Mouse (Mus musculus) hindbrain, embryonic 10.5 days (tissue): ENCODE results near the gene Spaca6. TPM values are rescaled to one million over a fixed set of nuclear protein-coding genes. Genes with fewer than 3 reads are reported as not detected.

ENCODE experiments used
- DNase-seq: peaks from one replicate; pipeline ENCODE4 v3.0.0-alpha.2; 2017; ENCODE audit warnings: low spot score
- H3K27ac ChIP-seq: fragments of 300-500 bp; sonication (generic); 2 replicates; pipeline ENCODE4 v1.5.1; 2016; ENCODE audit warnings: mild to moderate bottlenecking, moderate library complexity
- H3K27me3 ChIP-seq: fragments of 300-500 bp; sonication (generic); 2 replicates; pipeline ENCODE4 v1.6.1; 2016; ENCODE audit warnings: mild to moderate bottlenecking; ENCODE audit not compliant: poor library complexity, insufficient read depth, severe bottlenecking
- H3K36me3 ChIP-seq: fragments of 300-500 bp; sonication (generic); 2 replicates; pipeline ENCODE4 v1.6.1; 2016; ENCODE audit warnings: mild to moderate bottlenecking, moderate library complexity
- H3K4me1 ChIP-seq: fragments of 300-500 bp; sonication (generic); replicated peaks from 2 replicates; pipeline ENCODE4 v1.6.1; 2016; ENCODE audit warnings: mild to moderate bottlenecking
- H3K4me3 ChIP-seq: fragments of 300-500 bp; sonication (generic); 2 replicates; pipeline ENCODE4 v1.5.1; 2016; ENCODE audit warnings: mild to moderate bottlenecking, moderate library complexity
- H3K9me3 ChIP-seq: fragments of 300-500 bp; sonication (generic); 2 replicates; pipeline ENCODE4 v1.6.1; 2016; ENCODE audit warnings: mild to moderate bottlenecking, moderate library complexity
- WGBS: fragments of 180-500 bp; shearing (Covaris S2); methylation state at CpG from one replicate; pipeline ENCODE4 v1.1.7; 2016; 5-methylcytosine and 5-hydroxymethylcytosine counted together
- polyA plus RNA-seq: library from polyadenylated mRNA; unstranded; fragments of >200 nt; fragmentation: Nextera tagmentation; extraction: Ambion mirVana; gene quantifications from 2 replicates; pipeline ENCODE4 v1.2.1, GENCODE M21; 2016

Gene Spaca6
- polyA plus RNA-seq, 1 experiment from 2014 or later, result 43.9 TPM

GRCm38 (mm10) chr17:17855064-17855838, 28.3 kb downstream of the Spaca6 start, which contains the start of gene Has1:
Has1 (minus strand) TSS chr17:17855205.
- 58% methylated on average over 8 of the region's 8 CpGs for WGBS
- DNase-seq, result no peak
- H3K4me1 ChIP-seq, result peaks cover 5% of the 10 kb centered on the region; the same call in 1 of the 2 replicates

GRCm38 (mm10) chr17:17856612-17857011, 29.7 kb downstream of the Spaca6 start:
- WGBS, result 88% methylated on average over 1 of the region's 1 CpGs

More at GRCm38 (mm10) chr17:17855064-17855838, 28.3 kb downstream of the Spaca6 start, which contains the start of gene Has1:
- no peaks in the 10 kb centered on the region for H3K9me3 ChIP-seq
- H3K27ac ChIP-seq, result no peak within 1 kb of the TSS
- peaks cover 14% of the 10 kb centered on the region for H3K27me3 ChIP-seq
- no peaks in the 10 kb centered on the region for H3K36me3 ChIP-seq
- no peak within 1 kb of the TSS for H3K4me3 ChIP-seq

GRCm38 (mm10) chr17:17857446-17857845, 30.5 kb downstream of the Spaca6 start:
- Histone ChIP-seq H3K9me3 (no peaks in the 10 kb centered on the region), H3K27me3 (no peaks in the 10 kb centered on the region), H3K4me1 (0 out of 2 replicates have a peak, but pooled peaks cover 4% of the 10 kb centered on the region), H3K27ac (no peak overlapping the region), H3K4me3 (no peak overlapping the region), H3K36me3 (no peaks in the 10 kb centered on the region)
- DNase-seq, result no peak
- 82% methylated on average over 1 of the region's 1 CpGs for WGBS

More at GRCm38 (mm10) chr17:17856612-17857011, 29.7 kb downstream of the Spaca6 start:
- H3K36me3 ChIP-seq, result no peaks in the 10 kb centered on the region
- H3K4me1 ChIP-seq, result 0 out of 2 replicates have a peak, but pooled peaks cover 4% of the 10 kb centered on the region
- no peaks in the 10 kb centered on the region for H3K9me3 ChIP-seq
- no peak for DNase-seq
- no peak overlapping the region for H3K27ac ChIP-seq
- peaks cover 2% of the 10 kb centered on the region; the same call in 1 of the 2 replicates for H3K27me3 ChIP-seq
- no peak overlapping the region for H3K4me3 ChIP-seq

GRCm38 (mm10) chr17:17860110-17860509, 33.2 kb downstream of the Spaca6 start:
- Histone ChIP-seq H3K27me3 (no peaks in the 10 kb centered on the region), H3K4me3 (no peak overlapping the region), H3K9me3 (no peaks in the 10 kb centered on the region), H3K4me1 (0 out of 2 replicates have a peak, but pooled peaks cover 2% of the 10 kb centered on the region), H3K36me3 (no peaks in the 10 kb centered on the region; the same call in 1 of the 2 replicates), H3K27ac (no peak overlapping the region)
- no peak for DNase-seq
- 86% methylated on average over 3 of the region's 3 CpGs for WGBS

- H3K27ac ChIP-seq, result no peak overlapping the region
- no peak for DNase-seq
- no peaks in the 10 kb centered on the region; the same call in 1 of the 2 replicates for H3K36me3 ChIP-seq
- H3K27me3 ChIP-seq, result no peaks in the 10 kb centered on the region
- no peaks in the 10 kb centered on the region for H3K4me1 ChIP-seq
- no peak overlapping the region for H3K4me3 ChIP-seq
- 63% methylated on average over 1 of the region's 1 CpGs for WGBS
- H3K9me3 ChIP-seq, result no peaks in the 10 kb centered on the region
These were observed 35.4 kb downstream of the Spaca6 start for GRCm38 (mm10) chr17:17862360-17862759.

- H3K4me1 ChIP-seq, result no peaks in the 10 kb centered on the region
- DNase-seq, result no peak
- H3K27me3 ChIP-seq, result no peaks in the 10 kb centered on the region
- H3K36me3 ChIP-seq, result no peaks in the 10 kb centered on the region; the same call in 1 of the 2 replicates
- WGBS, result 58% methylated on average over 2 of the region's 2 CpGs
- H3K4me3 ChIP-seq, result no peak overlapping the region
- no peaks in the 10 kb centered on the region for H3K9me3 ChIP-seq
- H3K27ac ChIP-seq, result no peak overlapping the region
These were observed 38.2 kb downstream of the Spaca6 start for GRCm38 (mm10) chr17:17865168-17865567.

- Histone ChIP-seq H3K9me3 (no peaks in the 10 kb centered on the region), H3K36me3 (no peaks in the 10 kb centered on the region; the same call in 1 of the 2 replicates), H3K4me3 (no peak overlapping the region), H3K4me1 (no peaks in the 10 kb centered on the region), H3K27ac (no peak overlapping the region), H3K27me3 (no peaks in the 10 kb centered on the region)
- no peak for DNase-seq
- 92% methylated on average over 11 of the region's 11 CpGs for WGBS
These were observed 40.0 kb downstream of the Spaca6 start for GRCm38 (mm10) chr17:17866801-17867469.

GRCm38 (mm10) chr17:17870892-17871550, 44.1 kb downstream of the Spaca6 start:
- no peak overlapping the region for H3K4me3 ChIP-seq
- no peak overlapping the region for H3K27ac ChIP-seq
- H3K27me3 ChIP-seq, result no peaks in the 10 kb centered on the region
- H3K36me3 ChIP-seq, result no peaks in the 10 kb centered on the region
- H3K9me3 ChIP-seq, result peaks cover 10% of the 10 kb centered on the region
- 77% methylated on average over 2 of the region's 2 CpGs for WGBS
- DNase-seq, result no peak
- H3K4me1 ChIP-seq, result no peaks in the 10 kb centered on the region

- no peaks in the 10 kb centered on the region for H3K36me3 ChIP-seq
- 85% methylated on average over 2 of the region's 2 CpGs for WGBS
- H3K27me3 ChIP-seq, result no peaks in the 10 kb centered on the region
- no peak for DNase-seq
- no peaks in the 10 kb centered on the region for H3K4me1 ChIP-seq
- no peak overlapping the region for H3K4me3 ChIP-seq
- peaks cover 10% of the 10 kb centered on the region for H3K9me3 ChIP-seq
- no peak overlapping the region for H3K27ac ChIP-seq
These were observed 44.7 kb downstream of the Spaca6 start for GRCm38 (mm10) chr17:17871697-17872096.

GRCm38 (mm10) chr17:17879347-17879746, 52.4 kb downstream of the Spaca6 start:
- 84% methylated on average over 1 of the region's 1 CpGs for WGBS

GRCm38 (mm10) chr17:17882672-17883071, 55.7 kb downstream of the Spaca6 start:
- Histone ChIP-seq H3K4me1 (no peaks in the 10 kb centered on the region), H3K4me3 (no peak overlapping the region), H3K27me3 (no peaks in the 10 kb centered on the region), H3K36me3 (no peaks in the 10 kb centered on the region), H3K27ac (no peak overlapping the region), H3K9me3 (no peaks in the 10 kb centered on the region)
- DNase-seq, result no peak
- 86% methylated on average over 3 of the region's 3 CpGs for WGBS

More at GRCm38 (mm10) chr17:17879347-17879746, 52.4 kb downstream of the Spaca6 start:
- Histone ChIP-seq H3K9me3 (no peaks in the 10 kb centered on the region), H3K4me3 (no peak overlapping the region), H3K27ac (no peak overlapping the region), H3K4me1 (no peaks in the 10 kb centered on the region), H3K27me3 (no peaks in the 10 kb centered on the region), H3K36me3 (no peaks in the 10 kb centered on the region)
- no peak for DNase-seq

GRCm38 (mm10) chr17:17883840-17884239, 56.9 kb downstream of the Spaca6 start, which contains the start of gene Fpr1:
Fpr1 (minus strand) TSS chr17:17883940.
- DNase-seq, result no peak
- no peaks in the 10 kb centered on the region for H3K9me3 ChIP-seq
- no peaks in the 10 kb centered on the region for H3K27me3 ChIP-seq
- H3K4me3 ChIP-seq, result no peak within 1 kb of the TSS
- WGBS, result 56% methylated on average over 1 of the region's 1 CpGs
- no peaks in the 10 kb centered on the region for H3K36me3 ChIP-seq
- H3K4me1 ChIP-seq, result no peaks in the 10 kb centered on the region
- H3K27ac ChIP-seq, result no peak within 1 kb of the TSS
